8 mouse cellular contexts compared by ENCODE assay signal in genomic region chr1:182527921-182528858, GRCm38 (mm10). TPM values are rescaled to one million over a fixed set of nuclear protein-coding genes. Genes with fewer than 3 reads are reported as not detected.
DNase-seq lines count a peak whose midpoint lies in the region; ATAC-seq and TF ChIP-seq lines count a peak whose summit lies in the region.

No protein-coding gene starts in this region.

- H3K4me1 ChIP-seq in kidney, embryonic 16.5 days (ENCODE audit: insufficient read depth, low read length): peaks cover 18% of the 10 kb centered on the region
- H3K4me1 ChIP-seq in forebrain, postnatal 0 days (ENCODE audit: insufficient read depth): no peaks in the 10 kb centered on the region
- peaks cover 14% of the 10 kb centered on the region for H3K4me1 ChIP-seq in intestine, embryonic 16.5 days (ENCODE audit: control insufficient read depth, insufficient read depth, low read length)
- H3K4me1 ChIP-seq in midbrain, embryonic 13.5 days (replicated peaks): peaks cover 11% of the 10 kb centered on the region

- no peaks in the 10 kb centered on the region for H3K36me3 ChIP-seq in kidney, embryonic 16.5 days (ENCODE audit: insufficient read depth, low read length)
- H3K36me3 ChIP-seq in forebrain, postnatal 0 days (ENCODE audit: insufficient read depth): no peaks in the 10 kb centered on the region
- no peaks in the 10 kb centered on the region for H3K36me3 ChIP-seq in intestine, embryonic 16.5 days (ENCODE audit: control insufficient read depth, insufficient read depth, low read length)
- H3K36me3 ChIP-seq in midbrain, embryonic 13.5 days: no peaks in the 10 kb centered on the region

- peak overlapping the region; percentile 43; the same call in 1 of the 2 replicates for H3K9ac ChIP-seq in kidney, embryonic 16.5 days (replicated peaks; ENCODE audit: low read length)
- no peak overlapping the region for H3K9ac ChIP-seq in forebrain, postnatal 0 days
- peak overlapping the region; percentile 31 for H3K9ac ChIP-seq in intestine, embryonic 16.5 days (ENCODE audit: low read depth, low read length)
- no peak overlapping the region for H3K9ac ChIP-seq in midbrain, embryonic 13.5 days (replicated peaks)

- H3K27me3 ChIP-seq in kidney, embryonic 16.5 days (ENCODE audit: insufficient read depth, low read length): peaks cover 4% of the 10 kb centered on the region; the same call in 1 of the 2 replicates
- no peaks in the 10 kb centered on the region; the same call in 1 of the 2 replicates for H3K27me3 ChIP-seq in forebrain, postnatal 0 days (ENCODE audit: insufficient read depth, low read length)
- H3K27me3 ChIP-seq in intestine, embryonic 16.5 days (replicated peaks; ENCODE audit: control insufficient read depth, insufficient read depth, low read length): no peaks in the 10 kb centered on the region
- H3K27me3 ChIP-seq in midbrain, embryonic 13.5 days: peaks cover 16% of the 10 kb centered on the region; the same call in 1 of the 2 replicates

- TF ChIP-seq CTCF in forebrain, postnatal 0 days (IDR thresholded peaks at IDR 0.05; ENCODE audit: low read depth): no peak

- H3K27ac ChIP-seq in kidney, embryonic 16.5 days (ENCODE audit: low read length): peak overlapping the region; percentile 56; the same call in 1 of the 2 replicates
- no peak overlapping the region for H3K27ac ChIP-seq in forebrain, postnatal 0 days (ENCODE audit: low read depth, low read length)
- peak overlapping the region; percentile 84 for H3K27ac ChIP-seq in intestine, embryonic 16.5 days (ENCODE audit: low read length)
- no peak overlapping the region for H3K27ac ChIP-seq in midbrain, embryonic 13.5 days

- H3K4me2 ChIP-seq in kidney, embryonic 16.5 days (replicated peaks; ENCODE audit: low read depth, low read length): peak overlapping the region; percentile 32
- peak overlapping the region; percentile 14 for H3K4me2 ChIP-seq in forebrain, postnatal 0 days (ENCODE audit: low read depth)
- peak overlapping the region; percentile 29 for H3K4me2 ChIP-seq in intestine, embryonic 16.5 days (ENCODE audit: low read depth, low read length)
- H3K4me2 ChIP-seq in midbrain, embryonic 13.5 days (replicated peaks): peak overlapping the region; percentile 23

- H3K4me3 ChIP-seq in kidney, embryonic 16.5 days (ENCODE audit: low read length): 0 out of 2 replicates have a peak overlapping the region, but pooled peaks have one; percentile 14
- no peak overlapping the region for H3K4me3 ChIP-seq in forebrain, postnatal 0 days (ENCODE audit: low read depth, low read length)
- no peak overlapping the region for H3K4me3 ChIP-seq in intestine, embryonic 16.5 days (ENCODE audit: low read length)
- no peak overlapping the region for H3K4me3 ChIP-seq in midbrain, embryonic 13.5 days (replicated peaks)

- H3K9me3 ChIP-seq in kidney, embryonic 16.5 days (ENCODE audit: low read length): no peaks in the 10 kb centered on the region
- H3K9me3 ChIP-seq in forebrain, postnatal 0 days (ENCODE audit: low read length): no peaks in the 10 kb centered on the region
- 0 out of 2 replicates have a peak, but pooled peaks cover 4% of the 10 kb centered on the region for H3K9me3 ChIP-seq in intestine, embryonic 16.5 days (ENCODE audit: control insufficient read depth, low read length)
- peaks cover 6% of the 10 kb centered on the region; the same call in 1 of the 2 replicates for H3K9me3 ChIP-seq in midbrain, embryonic 13.5 days

- 8% methylated on average over 19 of the region's 19 CpGs for WGBS in kidney, embryonic 16.5 days
- WGBS in forebrain, postnatal 0 days: 6% methylated on average over 19 of the region's 19 CpGs
- whole genome bisulfite sequencing in intestine, embryonic 16.5 days: 13% methylated on average over 19 of the region's 19 CpGs
- 5% methylated on average over 19 of the region's 19 CpGs for WGBS in midbrain, embryonic 13.5 days

- DNase-seq in kidney, adult 18-20 months: no peak
- peak; percentile 65 for DNase-seq in adipocyte (ENCODE audit: low spot score)
- DNase-seq in forebrain, postnatal 0 days: no peak
- DNase-seq in urinary bladder, adult 2 months (ENCODE audit: low spot score): peak; percentile 63
- no peak for DNase-seq in left cerebral cortex, adult 8-10 months (ENCODE audit: low spot score in 2 of 2)

- peak; percentile 88 for ATAC-seq in kidney, embryonic 16.5 days (ENCODE audit: low FRiP score, low TSS enrichment)
- ATAC-seq in forebrain, postnatal 0 days: peak; percentile 36
- peak; percentile 94 for ATAC-seq in intestine, embryonic 16.5 days
- ATAC-seq in midbrain, embryonic 13.5 days: peak; percentile 68

RNA-seq across cellular contexts. Expression of gene Capn2, which starts 10.8 kb away (rescaled TPM):
- 136 and 142 TPM in 2 replicates for polyA plus RNA-seq in kidney, embryonic 16.5 days (2015; fragmentation: Nextera tagmentation; extraction: Ambion mirVana)
- 73.6 and 76.3 TPM in 2 replicates for total RNA-seq in forebrain, postnatal 0 days (2014; rRNA removed)
- 52.2 and 67.5 TPM in 2 replicates for polyA plus RNA-seq in forebrain, postnatal 0 days (2015; fragmentation: Nextera tagmentation; extraction: Ambion mirVana)
- polyA plus RNA-seq in intestine, embryonic 16.5 days (2015; fragmentation: Nextera tagmentation; extraction: Ambion mirVana): 74.8 and 77.0 TPM in 2 replicates
- polyA plus RNA-seq in midbrain, embryonic 13.5 days (2015; fragmentation: Nextera tagmentation; extraction: Ambion mirVana): 75.3 and 80.9 TPM in 2 replicates
- polyA plus RNA-seq in urinary bladder, adult 2 months (2012; rRNA removed): 98.2 and 103 TPM in 2 replicates
- 10 to 100 TPM; 66.6 to 73.1 (median 71.6) TPM for total RNA-seq in left cerebral cortex, adult 8-10 months (2022)

RNA-seq across cellular contexts. Expression of gene Capn8, which starts 36.6 kb away (rescaled TPM):
- polyA plus RNA-seq in kidney, embryonic 16.5 days (2015; fragmentation: Nextera tagmentation; extraction: Ambion mirVana): not detected in 2 replicates
- not detected in 2 replicates for total RNA-seq in forebrain, postnatal 0 days (2014; rRNA removed)
- polyA plus RNA-seq in forebrain, postnatal 0 days (2015; fragmentation: Nextera tagmentation; extraction: Ambion mirVana): 0.12 TPM in 1 of 2 replicates, not detected in the other
- 3.6 and 4.2 TPM in 2 replicates for polyA plus RNA-seq in intestine, embryonic 16.5 days (2015; fragmentation: Nextera tagmentation; extraction: Ambion mirVana)
- 0.13 TPM in 1 of 2 replicates, not detected in the other for polyA plus RNA-seq in midbrain, embryonic 13.5 days (2015; fragmentation: Nextera tagmentation; extraction: Ambion mirVana)
- 0.07 and 0.09 TPM in 2 replicates for polyA plus RNA-seq in urinary bladder, adult 2 months (2012; rRNA removed)
- under 1 TPM in 1 of 4 experiments, not detected in 3; 0.18 TPM for total RNA-seq in left cerebral cortex, adult 8-10 months (2022)

Comparison
In these comparisons a context has a peak if more than half of its experiments do, and no peak if none do; other contexts are left out.
1. ATAC-seq: peak in every context shown above with its lines; median percentile 94 in intestine, embryonic 16.5 days; 88 in kidney, embryonic 16.5 days; 68 in midbrain, embryonic 13.5 days; 36 in forebrain, postnatal 0 days.
2. H3K27ac ChIP-seq: peak in kidney, embryonic 16.5 days (single experiment) and intestine, embryonic 16.5 days (single experiment); none in forebrain, postnatal 0 days (single experiment) and midbrain, embryonic 13.5 days (single experiment).
3. H3K9ac ChIP-seq: peak in kidney, embryonic 16.5 days (single experiment) and intestine, embryonic 16.5 days (single experiment); none in forebrain, postnatal 0 days (single experiment) and midbrain, embryonic 13.5 days (single experiment).
4. DNase-seq: peak in adipocyte (single experiment) and urinary bladder, adult 2 months (single experiment); none in kidney, adult 18-20 months (single experiment), forebrain, postnatal 0 days (single experiment) and left cerebral cortex, adult 8-10 months (0 of 2).
5. Peak in every context shown above with its lines, with median percentiles within 50 percentile points of each other: H3K4me2 ChIP-seq.